Mouse (Mus musculus): Measurements from ENCODE around the gene Il13ra2. TPM values are rescaled to one million over a fixed set of nuclear protein-coding genes. Genes with fewer than 3 reads are reported as not detected.

The Il13ra2 gene
- polyA plus RNA-seq (2012; rRNA removed): 0.01 TPM in 1 of 2 replicates, not detected in the other

GRCm38 (mm10) chrX:147429129-147429528, at the start of gene Il13ra2:
Gene Il13ra2, minus strand, starts transcription at chrX:147429192.

GRCm38 (mm10) chrX:147453610-147454009, 24.6 kb upstream of the Il13ra2 start, which contains the start of gene Vmn1r239-ps:
Gene Vmn1r239-ps, minus strand, starts transcription at chrX:147453710.

Other genes starting within 250 kb of the Il13ra2 start
- not detected in 2 replicates for gene Vmn1r239-ps, start 24.5 kb upstream of the Il13ra2 start, polyA plus RNA-seq (2012; rRNA removed)
- gene Lrch2, start 124.9 kb upstream of the Il13ra2 start, polyA plus RNA-seq (2012; rRNA removed): 0.25 and 0.59 TPM in 2 replicates